Mouse (Mus musculus) olfactory bulb, adult 2 months (tissue): ENCODE data around the gene Lmbrd2.

Experiments used
- CTCF ChIP-seq: fragments of 200-500 bp; IDR thresholded peaks from 2 replicates; pipeline ENCODE4 v1.5.1; 2012; ENCODE audit warnings: low read depth, mild to moderate bottlenecking, low read length, moderate library complexity; ENCODE audit not compliant: insufficient read depth
- POLR2A ChIP-seq: fragments of 200-500 bp; IDR thresholded peaks from 2 replicates; pipeline ENCODE4 v1.6.1; 2012; ENCODE audit warnings: mild to moderate bottlenecking, low read depth, low read length, moderate library complexity; ENCODE audit not compliant: insufficient read depth

DNA sequence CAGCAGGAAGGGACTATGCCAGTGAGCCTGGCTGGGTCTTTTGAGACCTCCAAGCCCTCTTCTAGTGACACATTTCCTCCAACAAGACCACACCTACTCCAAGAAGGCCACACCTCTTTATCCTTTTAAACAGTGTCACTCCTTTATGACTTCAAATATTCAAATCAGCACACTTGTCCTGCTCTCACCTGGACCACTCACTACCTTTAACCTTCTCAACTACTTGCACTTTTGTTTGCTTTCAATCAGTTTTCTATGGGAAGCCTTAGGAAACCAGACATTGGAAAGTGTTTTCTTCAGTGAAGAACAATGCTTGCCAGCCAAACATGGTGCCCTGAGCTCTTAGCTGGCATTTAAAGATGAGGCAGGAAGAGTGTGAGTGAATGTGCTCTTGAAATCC, 15.0 kb downstream of the Lmbrd2 start, which contains the start of gene Skp2:
- TF ChIP-seq CTCF = no peak
- no peak for TF ChIP-seq POLR2A
